In the genomic region with DNA sequence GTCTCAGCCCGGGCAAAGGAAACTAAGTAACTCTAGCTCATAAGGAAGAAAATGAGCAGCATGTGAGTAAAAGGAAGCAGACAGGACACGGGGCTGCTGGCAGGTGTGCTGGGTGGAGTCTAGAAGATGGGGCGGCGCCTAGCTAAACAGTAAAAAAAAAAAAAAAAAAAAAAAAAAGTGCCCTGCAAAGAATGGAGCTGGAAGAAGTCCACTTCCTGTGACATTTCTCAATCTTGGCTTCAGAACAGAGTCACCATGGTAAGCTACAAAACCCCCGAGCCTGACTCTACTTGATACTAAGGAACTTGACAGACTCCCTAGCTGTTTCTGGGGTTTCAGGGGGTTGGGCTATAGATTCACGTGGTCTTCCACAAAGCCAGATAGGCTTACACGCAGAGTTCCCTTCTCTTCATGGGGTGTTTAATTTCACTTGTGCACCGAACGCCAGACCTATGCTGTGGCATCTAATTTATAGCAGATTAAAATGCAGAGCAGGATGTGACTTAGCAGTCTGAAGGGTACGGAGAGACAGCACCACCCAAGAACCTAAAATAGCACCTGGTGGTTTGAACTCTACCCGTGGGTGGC, we compare ENCODE assay signal across 8 mouse cellular contexts.
DNase-seq lines count a peak whose midpoint lies in the region; ATAC-seq and TF ChIP-seq lines count a peak whose summit lies in the region.

No protein-coding gene starts in this region.

- intact Hi-C loops in heart, adult 2 months (cut with DNase I): no loop called here
- intact Hi-C loops in heart, postnatal 25 days (cut with DNase I): no loop called here

- 0 out of 2 replicates have a peak, but pooled peaks cover 1% of the 10 kb centered on the region for H3K79me2 ChIP-seq in heart, adult 2 months (replicated peaks; ENCODE audit: control insufficient read depth, insufficient read depth, low read length)

- peak overlapping the region; percentile 51 for H3K4me2 ChIP-seq in liver, embryonic 13.5 days

- 0 out of 2 replicates have a peak, but pooled peaks cover 2% of the 10 kb centered on the region for H3K9me3 ChIP-seq in liver, embryonic 13.5 days (replicated peaks)

- ATAC-seq in liver, embryonic 13.5 days (ENCODE audit: low read depth): 0 out of 2 replicates have a peak, but pooled peaks have one; percentile 39

- no peak for TF ChIP-seq EP300 in heart, adult 2 months (IDR thresholded peaks at IDR 0.05; ENCODE audit: insufficient read depth, low read depth, low read length)

- peak overlapping the region; percentile 34 for H3K4me3 ChIP-seq in heart, adult 2 months
- H3K4me3 ChIP-seq in bone marrow macrophage, adult 2 months (ENCODE audit: insufficient read depth, low read length): peak overlapping the region; percentile 61
- peak overlapping the region; percentile 27 for H3K4me3 ChIP-seq in liver, embryonic 13.5 days (replicated peaks)

- peak in 1 of 2 experiments; percentile 53 for DNase-seq in heart, adult 2 months
- DNase-seq in heart, postnatal 25 days (ENCODE audit: low spot score): no peak
- DNase-seq in induced T-regulatory cell, adult 2 months (ENCODE audit: low read depth): peak; percentile 92
- DNase-seq in liver, embryonic 13.5 days: no peak
- peak; percentile 62 for DNase-seq in splenic B cell, adult 2 months (ENCODE audit: low read depth, low spot score)
- no peak for DNase-seq in retina, postnatal 1 day
- no peak for DNase-seq in cerebellum, postnatal 4 days (ENCODE audit: low spot score in 2 of 2)

- WGBS in heart, adult 2 months: 15% methylated on average over 11 of the region's 11 CpGs
- WGBS in liver, embryonic 13.5 days (ENCODE audit: insufficient replicate concordance): 11% methylated on average over 11 of the region's 11 CpGs

- TF ChIP-seq CTCF in heart, adult 2 months (IDR thresholded peaks at IDR 0.05): no peak
- no peak for TF ChIP-seq CTCF in bone marrow macrophage, adult 2 months (IDR thresholded peaks at IDR 0.05; ENCODE audit: low read depth, low read length)

- H3K27me3 ChIP-seq in heart, adult 2 months (ENCODE audit: control insufficient read depth, insufficient read depth, low read length): no peaks in the 10 kb centered on the region
- no peaks in the 10 kb centered on the region for H3K27me3 ChIP-seq in liver, embryonic 13.5 days
- no peaks in the 10 kb centered on the region for H3K27me3 ChIP-seq in splenic B cell, adult 2 months (ENCODE audit: control insufficient read depth, insufficient read depth, low read length, poor library complexity, severe bottlenecking)

- H3K9ac ChIP-seq in heart, adult 2 months (ENCODE audit: low read depth, low read length): peak overlapping the region; percentile 39; the same call in 1 of the 2 replicates
- no peak overlapping the region for H3K9ac ChIP-seq in liver, embryonic 13.5 days

- H3K36me3 ChIP-seq in heart, adult 2 months (ENCODE audit: control insufficient read depth, insufficient read depth, low read length): no peaks in the 10 kb centered on the region
- H3K36me3 ChIP-seq in liver, embryonic 13.5 days: no peaks in the 10 kb centered on the region
- H3K36me3 ChIP-seq in splenic B cell, adult 2 months (ENCODE audit: control insufficient read depth, insufficient read depth, low read length, poor library complexity, severe bottlenecking): no peaks in the 10 kb centered on the region

- peak overlapping the region; percentile 64 for H3K27ac ChIP-seq in heart, adult 2 months
- peak overlapping the region; percentile 89 for H3K27ac ChIP-seq in bone marrow macrophage, adult 2 months (ENCODE audit: insufficient read depth, low read depth, low read length)
- 0 out of 2 replicates have a peak overlapping the region, but pooled peaks have one; percentile 20 for H3K27ac ChIP-seq in liver, embryonic 13.5 days

- peaks cover 6% of the 10 kb centered on the region for H3K4me1 ChIP-seq in heart, adult 2 months (ENCODE audit: control insufficient read depth, insufficient read depth, low read length)
- H3K4me1 ChIP-seq in bone marrow macrophage, adult 2 months (ENCODE audit: control insufficient read depth, insufficient read depth, low read length): peaks cover 73% of the 10 kb centered on the region
- H3K4me1 ChIP-seq in liver, embryonic 13.5 days (replicated peaks): peaks cover 36% of the 10 kb centered on the region

- TF ChIP-seq POLR2A in heart, adult 2 months (IDR thresholded peaks at IDR 0.05; ENCODE audit: insufficient read depth, low read depth, low read length): peak; percentile 23; the same call in 1 of the 2 replicates
- no peak for TF ChIP-seq POLR2A in bone marrow macrophage, adult 2 months (IDR thresholded peaks at IDR 0.05; ENCODE audit: borderline replicate concordance, low read depth, low read length)

Comparison
In these comparisons a context has a peak if more than half of its experiments do, and no peak if none do; other contexts are left out.
1. DNase-seq: peak in induced T-regulatory cell, adult 2 months (single experiment) and splenic B cell, adult 2 months (single experiment); none in heart, postnatal 25 days (single experiment), liver, embryonic 13.5 days (single experiment), retina, postnatal 1 day (single experiment) and cerebellum, postnatal 4 days (0 of 2).
2. H3K27ac ChIP-seq: peak in every context shown above with its lines; median percentile 89 in bone marrow macrophage, adult 2 months; 64 in heart, adult 2 months; 20 in liver, embryonic 13.5 days.
3. Peak in every context shown above with its lines, with median percentiles within 50 percentile points of each other: H3K4me3 ChIP-seq.